Mouse (Mus musculus): ENCODE data around the gene Adam23. TPM values are rescaled to one million over a fixed set of nuclear protein-coding genes. Genes with fewer than 3 reads are reported as not detected.

Adam23 gene
- polyA plus RNA-seq, 1 experiment: 7.1 TPM

GRCm38 (mm10) chr1:63576803-63577202 lies 131.1 kb downstream of the Adam23 start:
- Histone ChIP-seq H3K27ac (ENCODE audit: control insufficient read depth, insufficient read depth, low read length) (no peak overlapping the region), H3K27me3 (ENCODE audit: control insufficient read depth, insufficient read depth, low read length) (no peaks in the 10 kb centered on the region), H3K4me1 (replicated peaks; ENCODE audit: control insufficient read depth, insufficient read depth, low read length) (no peaks in the 10 kb centered on the region), H3K36me3 (ENCODE audit: control insufficient read depth, insufficient read depth, low read length) (no peaks in the 10 kb centered on the region), H3K4me3 (ENCODE audit: control insufficient read depth, insufficient read depth, low read length) (no peak overlapping the region)
- no peak for DNase-seq
- TF ChIP-seq POLR2A (IDR thresholded peaks at IDR 0.05; ENCODE audit: control insufficient read depth, extremely low read depth, insufficient read depth, low read length, poor library complexity) (no peak), CTCF (IDR thresholded peaks at IDR 0.05; ENCODE audit: borderline replicate concordance, control insufficient read depth, extremely low read depth, insufficient read depth, low read length, poor library complexity) (no peak)
- 93% methylated on average over 5 of the region's 5 CpGs for WGBS

- WGBS: 92% methylated on average over 8 of the region's 8 CpGs
- Histone ChIP-seq H3K27ac (ENCODE audit: control insufficient read depth, insufficient read depth, low read length) (no peak overlapping the region), H3K36me3 (ENCODE audit: control insufficient read depth, insufficient read depth, low read length) (no peaks in the 10 kb centered on the region), H3K27me3 (ENCODE audit: control insufficient read depth, insufficient read depth, low read length) (no peaks in the 10 kb centered on the region), H3K4me3 (ENCODE audit: control insufficient read depth, insufficient read depth, low read length) (no peak overlapping the region), H3K4me1 (replicated peaks; ENCODE audit: control insufficient read depth, insufficient read depth, low read length) (no peaks in the 10 kb centered on the region)
- no peak for DNase-seq
- TF ChIP-seq POLR2A (IDR thresholded peaks at IDR 0.05; ENCODE audit: control insufficient read depth, extremely low read depth, insufficient read depth, low read length, poor library complexity): no peak
- TF ChIP-seq CTCF (IDR thresholded peaks at IDR 0.05; ENCODE audit: borderline replicate concordance, control insufficient read depth, extremely low read depth, insufficient read depth, low read length, poor library complexity): no peak
These were observed 133.5 kb downstream of the Adam23 start for GRCm38 (mm10) chr1:63579153-63579552.

DNA sequence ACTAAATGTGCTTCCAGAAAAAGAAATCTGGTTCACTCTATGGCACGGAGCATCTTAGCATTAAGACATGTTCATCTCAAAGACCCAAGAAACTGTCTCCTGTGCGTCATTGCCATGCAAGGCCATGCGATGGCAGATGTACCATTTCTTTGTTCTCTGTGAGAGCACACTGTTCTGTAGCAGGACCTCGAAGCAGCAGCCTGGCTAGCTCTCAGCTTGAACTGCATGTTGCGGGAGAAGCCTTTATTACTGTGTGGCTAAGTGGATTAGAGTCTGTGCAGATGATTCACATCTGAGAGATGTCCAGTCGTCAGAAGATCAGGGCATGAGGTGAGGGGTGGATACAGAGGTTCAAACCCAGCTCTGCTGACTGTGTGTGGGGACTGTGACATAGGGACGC lies 141.2 kb downstream of the Adam23 start:
- Histone ChIP-seq H3K4me1 (replicated peaks; ENCODE audit: control insufficient read depth, insufficient read depth, low read length) (no peaks in the 10 kb centered on the region), H3K4me3 (ENCODE audit: control insufficient read depth, insufficient read depth, low read length) (no peak overlapping the region), H3K27ac (ENCODE audit: control insufficient read depth, insufficient read depth, low read length) (no peak overlapping the region), H3K27me3 (ENCODE audit: control insufficient read depth, insufficient read depth, low read length) (no peaks in the 10 kb centered on the region), H3K36me3 (ENCODE audit: control insufficient read depth, insufficient read depth, low read length) (no peaks in the 10 kb centered on the region)
- TF ChIP-seq CTCF (IDR thresholded peaks at IDR 0.05; ENCODE audit: borderline replicate concordance, control insufficient read depth, extremely low read depth, insufficient read depth, low read length, poor library complexity): no peak
- TF ChIP-seq POLR2A (IDR thresholded peaks at IDR 0.05; ENCODE audit: control insufficient read depth, extremely low read depth, insufficient read depth, low read length, poor library complexity): no peak
- no peak for DNase-seq
- WGBS: 87% methylated on average over 7 of the region's 7 CpGs

DNA sequence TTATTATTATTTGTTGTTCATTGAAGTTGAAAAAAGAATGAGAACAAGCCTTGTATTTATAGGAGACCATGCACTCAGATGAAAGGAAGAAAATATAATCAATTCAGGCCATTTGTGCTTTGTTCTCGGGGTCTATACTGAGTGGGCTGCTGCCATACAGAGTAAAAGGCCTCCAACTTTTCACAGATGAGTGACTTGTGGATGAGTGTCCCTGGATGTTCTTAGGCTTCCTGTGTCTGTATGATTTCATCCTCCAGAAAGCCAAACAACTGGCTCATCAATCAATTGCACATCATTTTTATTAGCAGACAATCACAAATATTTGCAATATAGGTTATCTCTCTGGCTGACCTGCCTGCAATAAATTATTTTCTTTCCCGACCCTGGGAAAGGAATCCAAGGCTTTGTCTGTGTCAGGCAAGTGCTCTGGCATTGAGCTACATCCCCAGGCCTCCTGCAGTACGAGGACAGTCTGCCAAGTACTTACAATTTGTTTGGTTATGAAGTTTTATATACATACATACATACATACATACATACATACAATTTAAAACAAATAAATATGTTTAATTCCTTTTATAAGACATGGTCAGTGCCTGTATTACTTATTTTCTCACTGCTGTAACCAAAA lies 158.3 kb downstream of the Adam23 start:
- Histone ChIP-seq H3K36me3 (ENCODE audit: control insufficient read depth, insufficient read depth, low read length) (no peaks in the 10 kb centered on the region), H3K27me3 (ENCODE audit: control insufficient read depth, insufficient read depth, low read length) (no peaks in the 10 kb centered on the region), H3K4me3 (ENCODE audit: control insufficient read depth, insufficient read depth, low read length) (no peak overlapping the region), H3K27ac (ENCODE audit: control insufficient read depth, insufficient read depth, low read length) (no peak overlapping the region), H3K4me1 (replicated peaks; ENCODE audit: control insufficient read depth, insufficient read depth, low read length) (no peaks in the 10 kb centered on the region)
- TF ChIP-seq POLR2A (IDR thresholded peaks at IDR 0.05; ENCODE audit: control insufficient read depth, extremely low read depth, insufficient read depth, low read length, poor library complexity): no peak
- WGBS: 61% methylated on average over 3 of the region's 3 CpGs
- DNase-seq: no peak

DNA sequence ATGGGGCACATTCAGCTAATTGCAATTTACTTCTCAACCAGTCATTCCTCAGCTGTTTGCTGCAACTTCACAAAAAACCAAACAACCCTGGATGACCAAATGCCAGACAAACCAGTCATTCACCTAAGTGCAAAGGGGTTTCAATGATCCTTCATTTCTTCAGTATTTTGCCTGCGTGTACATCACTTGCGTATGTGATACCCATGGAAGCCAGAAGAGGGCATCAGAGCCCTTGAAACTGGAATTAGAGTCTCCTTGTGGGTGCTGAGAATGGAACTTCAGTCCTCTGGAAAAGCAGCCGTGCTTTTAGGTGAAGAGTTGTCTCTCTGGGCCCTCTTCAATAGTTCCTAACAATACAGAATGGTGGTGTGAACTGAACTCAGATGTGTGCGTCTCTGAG lies 163.9 kb downstream of the Adam23 start:
- no peak for DNase-seq
- no peaks in the 10 kb centered on the region for H3K4me1 ChIP-seq (replicated peaks; ENCODE audit: control insufficient read depth, insufficient read depth, low read length)
- H3K27ac ChIP-seq (ENCODE audit: control insufficient read depth, insufficient read depth, low read length): no peak overlapping the region
- 94% methylated on average over 4 of the region's 4 CpGs for WGBS
- H3K36me3 ChIP-seq (ENCODE audit: control insufficient read depth, insufficient read depth, low read length): no peaks in the 10 kb centered on the region
- TF ChIP-seq CTCF (IDR thresholded peaks at IDR 0.05; ENCODE audit: borderline replicate concordance, control insufficient read depth, extremely low read depth, insufficient read depth, low read length, poor library complexity) (no peak), POLR2A (IDR thresholded peaks at IDR 0.05; ENCODE audit: control insufficient read depth, extremely low read depth, insufficient read depth, low read length, poor library complexity) (no peak)
- H3K4me3 ChIP-seq (ENCODE audit: control insufficient read depth, insufficient read depth, low read length): no peak overlapping the region
- H3K27me3 ChIP-seq (ENCODE audit: control insufficient read depth, insufficient read depth, low read length): no peaks in the 10 kb centered on the region

DNA sequence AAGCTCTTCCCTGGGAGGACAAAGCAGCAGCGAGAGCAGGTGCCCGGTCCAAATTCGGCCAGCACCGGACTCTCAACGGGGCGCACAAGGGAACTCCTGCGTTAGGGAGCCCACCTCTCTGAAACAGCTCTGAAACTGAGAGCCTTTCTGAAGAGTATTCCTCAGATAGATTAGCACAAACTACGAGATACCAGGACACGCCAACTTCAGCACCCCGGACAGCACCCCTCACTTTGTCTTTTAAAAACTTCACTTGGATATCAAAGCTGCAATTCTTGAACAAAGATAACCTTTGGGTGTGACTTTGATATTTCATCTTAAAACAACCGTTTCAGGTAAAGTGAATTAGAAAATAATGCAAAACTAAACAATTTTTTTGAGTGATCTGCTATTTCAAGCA lies 168.9 kb downstream of the Adam23 start:
- 5% methylated on average over 11 of the region's 11 CpGs for WGBS
- H3K27ac ChIP-seq (ENCODE audit: control insufficient read depth, insufficient read depth, low read length): no peak overlapping the region
- H3K4me1 ChIP-seq (replicated peaks; ENCODE audit: control insufficient read depth, insufficient read depth, low read length): no peaks in the 10 kb centered on the region
- TF ChIP-seq POLR2A (IDR thresholded peaks at IDR 0.05; ENCODE audit: control insufficient read depth, extremely low read depth, insufficient read depth, low read length, poor library complexity) (no peak), CTCF (IDR thresholded peaks at IDR 0.05; ENCODE audit: borderline replicate concordance, control insufficient read depth, extremely low read depth, insufficient read depth, low read length, poor library complexity) (no peak)
- H3K36me3 ChIP-seq (ENCODE audit: control insufficient read depth, insufficient read depth, low read length): no peaks in the 10 kb centered on the region
- peak; percentile 3 for DNase-seq
- H3K4me3 ChIP-seq (ENCODE audit: control insufficient read depth, insufficient read depth, low read length): no peak overlapping the region
- H3K27me3 ChIP-seq (ENCODE audit: control insufficient read depth, insufficient read depth, low read length): no peaks in the 10 kb centered on the region

GRCm38 (mm10) chr1:63615668-63616067 lies 170.0 kb downstream of the Adam23 start, which contains the start of gene Gm39653:
TSS of gene Gm39653 (plus strand) at chr1:63615968.
- WGBS: 88% methylated on average over 3 of the region's 3 CpGs
- DNase-seq: no peak
- Histone ChIP-seq H3K27ac (ENCODE audit: control insufficient read depth, insufficient read depth, low read length) (no peak within 1 kb of the TSS), H3K4me1 (replicated peaks; ENCODE audit: control insufficient read depth, insufficient read depth, low read length) (no peaks in the 10 kb centered on the region), H3K27me3 (ENCODE audit: control insufficient read depth, insufficient read depth, low read length) (no peaks in the 10 kb centered on the region), H3K36me3 (ENCODE audit: control insufficient read depth, insufficient read depth, low read length) (no peaks in the 10 kb centered on the region), H3K4me3 (ENCODE audit: control insufficient read depth, insufficient read depth, low read length) (no peak within 1 kb of the TSS)
- TF ChIP-seq POLR2A (IDR thresholded peaks at IDR 0.05; ENCODE audit: control insufficient read depth, extremely low read depth, insufficient read depth, low read length, poor library complexity): no peak
- no peak for TF ChIP-seq CTCF (IDR thresholded peaks at IDR 0.05; ENCODE audit: borderline replicate concordance, control insufficient read depth, extremely low read depth, insufficient read depth, low read length, poor library complexity)

Data from thymus, adult 2 months (tissue).